Mouse (Mus musculus) hindbrain, embryonic 13.5 days (tissue): Measurements from ENCODE around the gene Ugt1a10. TPM values are rescaled to one million over a fixed set of nuclear protein-coding genes. Genes with fewer than 3 reads are reported as not detected.
"Not testable (repeated sequence)": the region's sequence is repeated elsewhere in the genome, so short reads cannot be mapped to it uniquely, and the experiment has no call there.

Experiments
- ATAC-seq: fragments of 200-750 bp; cut with Nextera tagmentation; 2 replicates; pipeline ENCODE4 v1.8.0; 2017; ENCODE audit warnings: moderate TSS enrichment; ENCODE audit not compliant: low FRiP score
- H3K27ac ChIP-seq: fragments of 300-500 bp; sonication (generic); 2 replicates; pipeline ENCODE4 v1.5.1; 2015; ENCODE audit warnings: inconsistent platforms, mild to moderate bottlenecking, moderate library complexity
- H3K27me3 ChIP-seq: fragments of 300-500 bp; sonication (generic); 2 replicates; pipeline ENCODE4 v1.6.1; 2015; ENCODE audit warnings: mild to moderate bottlenecking, inconsistent platforms
- H3K36me3 ChIP-seq: fragments of 300-500 bp; sonication (generic); 2 replicates; pipeline ENCODE4 v1.6.1; 2015; ENCODE audit warnings: mild to moderate bottlenecking, inconsistent platforms
- H3K4me1 ChIP-seq: fragments of 300-500 bp; sonication (generic); replicated peaks from 2 replicates; pipeline ENCODE4 v1.6.1; 2015; ENCODE audit warnings: inconsistent platforms
- H3K4me2 ChIP-seq: fragments of 300-500 bp; sonication (generic); 2 replicates; pipeline ENCODE4 v1.6.1; 2015; ENCODE audit warnings: inconsistent platforms, mild to moderate bottlenecking, moderate library complexity
- H3K4me3 ChIP-seq: fragments of 300-500 bp; sonication (generic); 2 replicates; pipeline ENCODE4 v1.5.1; 2015; ENCODE audit warnings: mild to moderate bottlenecking, inconsistent platforms
- H3K9ac ChIP-seq: fragments of 300-500 bp; sonication (generic); 2 replicates; pipeline ENCODE4 v1.6.1; 2015; ENCODE audit warnings: mild to moderate bottlenecking, inconsistent platforms
- H3K9me3 ChIP-seq: fragments of 300-500 bp; sonication (generic); 2 replicates; pipeline ENCODE4 v1.6.1; 2016; ENCODE audit warnings: inconsistent platforms
- WGBS: fragments of 180-500 bp; shearing (Covaris S2); methylation state at CpG from one replicate; pipeline ENCODE4 v1.1.7; 2015; 5-methylcytosine and 5-hydroxymethylcytosine counted together
- polyA plus RNA-seq: library from polyadenylated mRNA; unstranded; fragments of >200 nt; fragmentation: Nextera tagmentation; extraction: Ambion mirVana; gene quantifications from 2 replicates; pipeline ENCODE4 v1.2.1, GENCODE M21; 2015

The Ugt1a10 gene
- polyA plus RNA-seq, 1 experiment from 2014 or later: not detected

- peaks cover 7% of the 10 kb centered on the region; the same call in 1 of the 2 replicates for H3K4me1 ChIP-seq
- H3K27ac ChIP-seq: peak overlapping the region; percentile 67
- no peaks in the 10 kb centered on the region for H3K9me3 ChIP-seq
- no peaks in the 10 kb centered on the region for H3K27me3 ChIP-seq
- WGBS: 58% methylated on average over 3 of the region's 3 CpGs
- no peak overlapping the region for H3K4me3 ChIP-seq
- ATAC-seq: peak; percentile 57
- H3K4me2 ChIP-seq: no peak overlapping the region
- H3K36me3 ChIP-seq: no peaks in the 10 kb centered on the region
- no peak overlapping the region for H3K9ac ChIP-seq
These were observed 78.8 kb downstream of the Ugt1a10 start for GRCm38 (mm10) chr1:88133908-88134456.

- not testable (repeated sequence) for H3K9me3 ChIP-seq, H3K9ac ChIP-seq, H3K36me3 ChIP-seq, H3K4me3 ChIP-seq, H3K4me2 ChIP-seq, H3K27me3 ChIP-seq, H3K4me1 ChIP-seq
- peak; percentile 72 for ATAC-seq
- peak within 1 kb of the TSS; percentile 67 for H3K27ac ChIP-seq
- WGBS: 44% methylated on average over 5 of the region's 5 CpGs
These were observed 79.3 kb downstream of the Ugt1a10 start, which contains the start of gene Ugt1a6a for GRCm38 (mm10) chr1:88134457-88135011. Ugt1a6a (plus strand) TSS chr1:88134809.

- not testable (repeated sequence) for H3K27me3 ChIP-seq, ATAC-seq
These were observed 80.2 kb downstream of the Ugt1a10 start for GRCm38 (mm10) chr1:88135229-88135904.

GRCm38 (mm10) chr1:88136646-88137045 is 81.5 kb downstream of the Ugt1a10 start:
- no peak for ATAC-seq
- whole genome bisulfite sequencing: 71% methylated on average over 2 of the region's 2 CpGs
- Histone ChIP-seq H3K4me2 (no peak overlapping the region), H3K4me1 (peaks cover 7% of the 10 kb centered on the region; the same call in 1 of the 2 replicates), H3K27ac (no peak overlapping the region), H3K9me3 (no peaks in the 10 kb centered on the region), H3K9ac (no peak overlapping the region), H3K4me3 (no peak overlapping the region), H3K36me3 (no peaks in the 10 kb centered on the region), H3K27me3 (no peaks in the 10 kb centered on the region)

More at GRCm38 (mm10) chr1:88135229-88135904, 80.2 kb downstream of the Ugt1a10 start:
- not testable (repeated sequence) for H3K4me2 ChIP-seq, H3K36me3 ChIP-seq, H3K4me1 ChIP-seq, H3K4me3 ChIP-seq, H3K9me3 ChIP-seq, H3K27ac ChIP-seq, H3K9ac ChIP-seq
- WGBS: 87% methylated on average over 6 of the region's 6 CpGs

- Histone ChIP-seq H3K36me3 (no peaks in the 10 kb centered on the region), H3K4me3 (no peak overlapping the region), H3K4me1 (peaks cover 7% of the 10 kb centered on the region; the same call in 1 of the 2 replicates), H3K4me2 (no peak overlapping the region), H3K9me3 (no peaks in the 10 kb centered on the region), H3K9ac (no peak overlapping the region), H3K27me3 (no peaks in the 10 kb centered on the region), H3K27ac (no peak overlapping the region)
- WGBS: 94% methylated on average over 3 of the region's 3 CpGs
- no peak for ATAC-seq
These were observed 82.1 kb downstream of the Ugt1a10 start for GRCm38 (mm10) chr1:88137264-88137663.

- ATAC-seq: no peak
- H3K27ac ChIP-seq: no peak overlapping the region
- no peak overlapping the region for H3K9ac ChIP-seq
- no peaks in the 10 kb centered on the region for H3K27me3 ChIP-seq
- H3K36me3 ChIP-seq: no peaks in the 10 kb centered on the region
- H3K4me1 ChIP-seq: peaks cover 7% of the 10 kb centered on the region; the same call in 1 of the 2 replicates
- 91% methylated on average over 1 of the region's 1 CpGs for WGBS
- H3K9me3 ChIP-seq: no peaks in the 10 kb centered on the region
- no peak overlapping the region for H3K4me3 ChIP-seq
- no peak overlapping the region for H3K4me2 ChIP-seq
These were observed 83.0 kb downstream of the Ugt1a10 start for GRCm38 (mm10) chr1:88138145-88138544.

- H3K9ac ChIP-seq, H3K36me3 ChIP-seq, H3K27ac ChIP-seq, H3K27me3 ChIP-seq, H3K4me1 ChIP-seq, H3K9me3 ChIP-seq, H3K4me3 ChIP-seq, ATAC-seq, H3K4me2 ChIP-seq: not testable (repeated sequence)
- 33% methylated on average over 1 of the region's 1 CpGs for WGBS
These were observed 85.3 kb downstream of the Ugt1a10 start for GRCm38 (mm10) chr1:88140492-88140891.

GRCm38 (mm10) chr1:88143966-88144675 is 88.9 kb downstream of the Ugt1a10 start:
- not testable (repeated sequence) for H3K27me3 ChIP-seq, H3K4me1 ChIP-seq, H3K9ac ChIP-seq, ATAC-seq, H3K9me3 ChIP-seq, H3K36me3 ChIP-seq, H3K4me2 ChIP-seq, H3K4me3 ChIP-seq, H3K27ac ChIP-seq
- 0% methylated on average over 5 of the region's 5 CpGs for WGBS

- H3K4me1 ChIP-seq, H3K36me3 ChIP-seq, H3K27me3 ChIP-seq, H3K27ac ChIP-seq, H3K9me3 ChIP-seq, H3K4me3 ChIP-seq, H3K9ac ChIP-seq, H3K4me2 ChIP-seq, ATAC-seq: not testable (repeated sequence)
- whole genome bisulfite sequencing: 72% methylated on average over 2 of the region's 2 CpGs
These were observed 90.1 kb downstream of the Ugt1a10 start for GRCm38 (mm10) chr1:88145278-88145677.

GRCm38 (mm10) chr1:88150133-88150532 is 94.9 kb downstream of the Ugt1a10 start:
- not testable (repeated sequence) for ATAC-seq, H3K4me3 ChIP-seq
- WGBS: 81% methylated on average over 2 of the region's 2 CpGs

GRCm38 (mm10) chr1:88158430-88158829 is 103.2 kb downstream of the Ugt1a10 start:
- no peaks in the 10 kb centered on the region for H3K4me1 ChIP-seq
- H3K27ac ChIP-seq: no peak overlapping the region
- 89% methylated on average over 2 of the region's 2 CpGs for WGBS

More at GRCm38 (mm10) chr1:88150133-88150532, 94.9 kb downstream of the Ugt1a10 start:
- H3K36me3 ChIP-seq, H3K4me1 ChIP-seq, H3K27me3 ChIP-seq, H3K9me3 ChIP-seq, H3K9ac ChIP-seq, H3K4me2 ChIP-seq, H3K27ac ChIP-seq: not testable (repeated sequence)

GRCm38 (mm10) chr1:88165711-88166110 is 110.5 kb downstream of the Ugt1a10 start, which contains the start of gene Ugt1a5:
Ugt1a5 (plus strand) TSS chr1:88166012.
- no peak within 1 kb of the TSS for H3K27ac ChIP-seq

More at GRCm38 (mm10) chr1:88158430-88158829, 103.2 kb downstream of the Ugt1a10 start:
- Histone ChIP-seq H3K9me3 (no peaks in the 10 kb centered on the region), H3K9ac (no peak overlapping the region), H3K36me3 (no peaks in the 10 kb centered on the region), H3K4me2 (no peak overlapping the region), H3K27me3 (no peaks in the 10 kb centered on the region), H3K4me3 (no peak overlapping the region)
- ATAC-seq: no peak

More at GRCm38 (mm10) chr1:88165711-88166110, 110.5 kb downstream of the Ugt1a10 start, which contains the start of gene Ugt1a5:
- H3K9me3 ChIP-seq: no peaks in the 10 kb centered on the region
- 84% methylated on average over 5 of the region's 5 CpGs for WGBS
- H3K27me3 ChIP-seq: no peaks in the 10 kb centered on the region
- H3K9ac ChIP-seq: no peak within 1 kb of the TSS
- no peaks in the 10 kb centered on the region for H3K36me3 ChIP-seq
- H3K4me2 ChIP-seq: no peak within 1 kb of the TSS
- no peak within 1 kb of the TSS for H3K4me3 ChIP-seq
- no peak for ATAC-seq
- no peaks in the 10 kb centered on the region for H3K4me1 ChIP-seq
